Mouse (Mus musculus): ENCODE data around the gene Timm50.

Gene Timm50

DNA sequence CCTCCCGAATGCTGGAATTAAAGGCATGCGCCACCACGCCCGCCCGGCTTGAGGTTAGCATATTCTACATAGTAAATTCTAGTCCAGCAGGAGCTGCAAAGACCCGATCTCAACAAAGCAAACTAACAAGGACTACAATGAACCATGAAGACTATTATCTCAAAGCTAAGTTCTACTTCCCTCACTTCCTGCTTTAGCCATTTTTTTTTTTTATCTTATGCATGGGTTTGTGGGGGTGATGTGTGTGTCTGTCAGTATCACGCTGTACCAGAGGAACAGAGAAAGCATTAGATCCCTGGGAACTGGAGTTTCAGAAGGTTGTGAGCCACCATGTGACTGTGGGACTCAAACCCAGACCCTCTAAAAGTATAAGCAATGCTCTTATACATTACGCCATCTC, 13.4 kb upstream of the Timm50 start:
- no peak for DNase-seq (ENCODE audit: low spot score in 2 of 2)

DNA sequence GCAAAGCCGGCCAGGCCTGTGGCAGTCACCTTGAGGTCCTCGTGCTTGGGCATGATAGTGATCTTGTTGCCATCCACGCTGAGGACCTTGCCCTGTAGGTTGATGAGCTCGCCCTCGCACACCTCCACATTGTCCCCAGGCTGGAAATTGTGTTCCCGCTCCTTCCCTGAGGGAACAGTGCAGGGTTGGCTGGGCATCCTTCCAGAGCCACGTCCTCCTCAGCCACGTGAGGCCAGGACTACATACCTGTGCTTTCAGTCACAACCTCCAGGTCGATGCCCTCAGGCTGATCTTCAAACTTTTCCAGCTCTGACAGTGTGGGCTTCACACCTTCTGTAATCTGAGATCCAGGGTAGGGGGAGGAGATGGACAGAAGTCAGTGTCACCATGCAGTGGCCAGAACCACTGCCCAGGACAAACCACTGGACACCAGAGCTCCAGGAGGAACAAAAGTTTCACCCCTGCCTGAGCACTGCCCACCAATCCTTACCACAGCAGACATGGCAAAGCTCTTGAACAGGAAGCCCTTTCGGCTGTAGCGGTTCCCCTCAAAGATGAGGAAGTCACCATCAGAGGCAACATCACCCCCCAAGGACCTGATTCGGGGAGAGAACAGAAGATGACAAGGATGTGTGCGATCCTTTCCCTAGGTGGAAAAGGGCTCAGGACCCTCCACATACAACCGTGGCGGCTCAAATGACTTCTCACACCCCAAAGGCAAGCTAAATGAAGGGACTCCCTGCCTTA, 10.3 kb upstream of the Timm50 start:
- DNase-seq (ENCODE audit: low spot score in 2 of 2) = no peak

DNA sequence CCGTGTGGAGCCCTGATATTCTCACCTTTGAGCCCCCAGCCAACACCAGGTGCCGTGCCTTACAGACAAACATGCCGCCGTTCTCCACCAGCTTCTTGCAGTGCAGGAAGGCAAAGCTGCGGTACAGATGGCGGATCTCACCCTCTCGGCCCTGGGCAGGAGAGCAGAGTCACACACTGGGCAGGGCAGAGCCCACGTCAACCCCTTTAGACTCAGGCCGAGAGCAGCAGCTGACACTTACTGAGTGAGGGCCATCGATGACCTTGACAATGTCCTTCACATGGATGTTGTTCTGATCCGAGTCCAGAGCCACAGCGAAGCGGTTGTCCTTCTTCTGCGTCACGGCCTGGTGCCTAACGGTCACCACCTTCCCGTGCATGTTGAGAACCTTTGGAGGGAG, 6.8 kb upstream of the Timm50 start:
- DNase-seq (ENCODE audit: low spot score in 2 of 2) = no peak

- no peak for DNase-seq (ENCODE audit: low spot score in 2 of 2)
Observed at GRCm38 (mm10) chr7:28318036-28318435, 6.2 kb upstream of the Timm50 start.

GRCm38 (mm10) chr7:28311151-28311925, 534 bp downstream of the Timm50 start:
- DNase-seq (ENCODE audit: low spot score in 2 of 2) = no peak

- no peak for DNase-seq (ENCODE audit: low spot score in 2 of 2)
Observed at GRCm38 (mm10) chr7:28309737-28310136, 2.1 kb downstream of the Timm50 start.

GRCm38 (mm10) chr7:28306216-28306615, 5.7 kb downstream of the Timm50 start:
- no peak for DNase-seq (ENCODE audit: low spot score in 2 of 2)

GRCm38 (mm10) chr7:28305641-28306040, 6.2 kb downstream of the Timm50 start:
- DNase-seq (ENCODE audit: low spot score in 2 of 2) = no peak

DNA sequence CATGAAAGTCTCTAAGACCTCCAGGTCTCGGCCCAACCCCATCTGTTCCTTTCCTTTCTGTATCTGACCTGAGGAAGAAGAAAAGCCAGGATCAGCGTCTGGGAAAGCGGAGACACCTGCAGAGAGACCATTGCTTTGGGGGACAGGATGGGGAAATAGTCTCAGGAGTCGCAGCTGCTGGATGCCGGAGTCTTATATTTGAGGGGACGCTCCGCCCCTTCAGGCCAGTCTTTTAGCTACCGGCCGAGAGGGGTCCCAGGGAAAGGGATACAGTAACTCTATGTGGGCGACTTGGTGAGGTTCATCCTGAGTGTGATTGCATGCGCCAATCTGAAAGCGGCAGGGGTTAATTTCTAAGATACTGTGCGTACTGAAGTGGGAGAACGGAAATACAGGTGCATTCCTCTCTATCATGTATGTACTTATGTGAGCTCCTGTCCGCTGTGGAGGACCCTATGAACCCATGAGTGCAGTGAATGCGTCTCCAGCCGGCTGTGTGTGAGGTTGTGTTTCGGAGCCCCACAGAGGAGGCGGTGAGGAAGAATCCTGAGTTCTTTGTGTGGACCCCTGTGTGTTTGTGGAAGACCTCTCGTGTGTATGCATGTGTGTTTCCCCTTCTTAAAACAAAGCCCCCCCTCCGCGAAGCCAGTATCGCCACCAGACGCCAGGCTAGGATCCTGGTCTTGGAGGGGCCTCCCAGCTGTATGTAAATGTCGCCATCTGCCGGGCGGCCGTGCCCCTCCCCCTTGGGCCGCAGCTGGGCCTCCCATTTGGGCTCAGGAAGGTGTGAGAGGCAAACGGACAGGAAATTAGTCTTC, 10.0 kb downstream of the Timm50 start, which contains the start of gene Dll3:
Dll3 (minus strand) TSS at position 623 of the 818 bp plus-strand sequence.
- DNase-seq (ENCODE audit: low spot score in 2 of 2) = peak in 1 of 2 experiments; percentile 27

DNA sequence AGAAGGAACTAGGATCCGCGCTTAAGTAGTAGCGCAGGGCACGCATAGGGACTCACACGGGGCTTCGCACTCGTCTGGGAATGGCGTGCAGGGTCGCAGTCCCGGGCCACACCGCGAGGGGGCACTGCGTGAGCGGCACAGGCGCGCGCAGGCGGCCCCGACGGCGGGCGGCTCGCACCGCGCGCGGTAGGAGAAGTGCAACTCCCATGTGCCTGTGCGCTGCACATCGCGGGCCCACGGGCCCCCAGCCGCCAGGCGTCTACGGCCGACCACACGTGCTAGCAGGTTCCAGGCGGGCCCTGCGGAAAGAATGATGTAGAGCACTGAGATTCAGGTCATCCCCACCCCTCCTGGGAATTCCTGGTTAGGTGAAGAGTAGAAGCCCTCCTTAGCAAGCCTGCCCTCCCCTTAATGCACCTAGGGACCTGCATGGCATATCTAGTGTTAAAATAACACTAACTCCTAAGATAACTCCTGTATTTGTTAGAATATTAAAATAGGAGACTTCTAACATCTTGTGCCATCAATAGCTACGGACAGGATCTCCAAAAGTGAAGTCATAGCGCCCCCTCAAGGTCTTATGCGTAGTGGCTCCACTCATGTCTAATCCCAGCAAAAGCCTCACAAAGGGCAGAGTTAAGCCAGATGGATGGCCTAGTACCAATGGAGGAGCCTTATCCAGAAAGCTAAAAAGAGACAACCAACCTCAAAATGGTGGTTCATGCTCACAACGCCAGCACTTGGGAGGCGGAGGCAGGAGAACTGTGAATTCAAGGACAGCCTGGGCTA, 12.8 kb downstream of the Timm50 start:
- DNase-seq (ENCODE audit: low spot score in 2 of 2) = peak in 1 of 2 experiments; percentile 51

- peak in 1 of 2 experiments; percentile 56 for DNase-seq (ENCODE audit: low spot score in 2 of 2)
Observed at GRCm38 (mm10) chr7:28294481-28294880, 17.4 kb downstream of the Timm50 start.

GRCm38 (mm10) chr7:28290638-28291590, 21.0 kb downstream of the Timm50 start, which contains the start of gene Selenov:
Selenov (minus strand) TSS chr7:28291186.
- peak in 1 of 2 experiments; percentile 32 for DNase-seq (ENCODE audit: low spot score in 2 of 2)

GRCm38 (mm10) chr7:28290165-28290564, 21.7 kb downstream of the Timm50 start:
- DNase-seq (ENCODE audit: low spot score in 2 of 2) = no peak

DNA sequence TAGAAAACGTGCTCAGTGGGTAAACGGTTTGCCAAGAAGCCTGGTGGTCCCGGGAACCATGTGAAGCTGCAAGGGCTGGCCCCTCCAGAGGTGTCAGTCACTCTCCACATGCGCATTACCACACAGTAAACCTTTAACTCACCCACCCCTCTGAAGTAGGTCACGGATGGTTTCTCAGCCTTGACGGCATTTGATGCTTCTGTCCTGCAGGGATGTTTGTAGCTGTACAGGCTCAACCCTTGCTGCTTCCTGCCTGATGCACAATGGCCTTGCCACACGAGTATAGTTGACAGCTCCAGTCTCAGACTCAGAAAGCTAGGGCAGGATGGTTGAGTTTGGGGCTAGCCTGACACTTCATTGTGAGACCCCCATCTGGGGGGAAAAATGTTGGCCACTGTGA, 31.2 kb downstream of the Timm50 start:
- DNase-seq (ENCODE audit: low spot score in 2 of 2) = no peak

GRCm38 (mm10) chr7:28278279-28278652, 33.6 kb downstream of the Timm50 start:
- DNase-seq (ENCODE audit: low spot score in 2 of 2) = no peak

GRCm38 (mm10) chr7:28277615-28278278, 34.1 kb downstream of the Timm50 start, which contains the start of gene Eid2b:
Eid2b (plus strand) TSS chr7:28277739.
- peak; percentile 84 to 96 for DNase-seq (ENCODE audit: low spot score in 2 of 2)

- DNase-seq (ENCODE audit: low spot score in 2 of 2) = no peak
Observed at GRCm38 (mm10) chr7:28277237-28277614, 34.6 kb downstream of the Timm50 start.

GRCm38 (mm10) chr7:28271761-28272160, 40.1 kb downstream of the Timm50 start:
- no peak for DNase-seq (ENCODE audit: low spot score in 2 of 2)

GRCm38 (mm10) chr7:28269355-28269754, 42.5 kb downstream of the Timm50 start:
- DNase-seq (ENCODE audit: low spot score in 2 of 2) = no peak
